Mouse (Mus musculus): ENCODE measurements around the gene Prkcz. TPM values are rescaled to one million over a fixed set of nuclear protein-coding genes. Genes with fewer than 3 reads are reported as not detected.

The Prkcz gene
- polyA plus RNA-seq (2014; fragmentation: Nextera tagmentation; extraction: Ambion mirVana) = 65.4 and 68.5 TPM in 2 replicates

- WGBS = under 1% methylated on average over 51 of the region's 51 CpGs
- ATAC-seq (ENCODE audit: low FRiP score, low TSS enrichment) (no peak), DNase-seq (peak; percentile 69)
- no peaks in the 10 kb centered on the region for H3K9me3 ChIP-seq (ENCODE audit: control insufficient read depth, low read length)
- H3K27me3 ChIP-seq (ENCODE audit: control insufficient read depth, insufficient read depth, low read length) = peaks cover 43% of the 10 kb centered on the region
- 0 out of 2 replicates have a peak, but pooled peaks cover 3% of the 10 kb centered on the region for H3K4me1 ChIP-seq (ENCODE audit: control insufficient read depth, insufficient read depth, low read length)
- H3K4me2 ChIP-seq (ENCODE audit: low read length) = peak within 1 kb of the TSS; percentile 51
- no peaks in the 10 kb centered on the region for H3K36me3 ChIP-seq (ENCODE audit: control insufficient read depth, insufficient read depth, low read length)
- no peak within 1 kb of the TSS for H3K9ac ChIP-seq (replicated peaks; ENCODE audit: low read length)
- peak within 1 kb of the TSS; percentile 33 for H3K4me3 ChIP-seq (replicated peaks; ENCODE audit: low read depth, low read length)
- no peak within 1 kb of the TSS for H3K27ac ChIP-seq (replicated peaks; ENCODE audit: low read depth, low read length)
Measured at GRCm38 (mm10) chr4:155361303-155361791, at the start of gene Prkcz. Prkcz (minus strand) TSS chr4:155361361.

- H3K4me3 ChIP-seq (replicated peaks; ENCODE audit: low read depth, low read length) = peak within 1 kb of the TSS; percentile 50
- peak; percentile 96 for ATAC-seq (ENCODE audit: low FRiP score, low TSS enrichment)
- H3K36me3 ChIP-seq (ENCODE audit: control insufficient read depth, insufficient read depth, low read length) = no peaks in the 10 kb centered on the region
- H3K4me1 ChIP-seq (ENCODE audit: control insufficient read depth, insufficient read depth, low read length) = peaks cover 7% of the 10 kb centered on the region; the same call in 1 of the 2 replicates
- H3K4me2 ChIP-seq (ENCODE audit: low read length) = peak within 1 kb of the TSS; percentile 81
- H3K9ac ChIP-seq (replicated peaks; ENCODE audit: low read length) = peak within 1 kb of the TSS; percentile 40; the same call in 1 of the 2 replicates
- no peaks in the 10 kb centered on the region for H3K27me3 ChIP-seq (ENCODE audit: control insufficient read depth, insufficient read depth, low read length)
- peak within 1 kb of the TSS; percentile 46 for H3K27ac ChIP-seq (replicated peaks; ENCODE audit: low read depth, low read length)
- WGBS = under 1% methylated on average over 35 of the region's 35 CpGs
- peak; percentile 94 for DNase-seq
- H3K9me3 ChIP-seq (ENCODE audit: control insufficient read depth, low read length) = no peaks in the 10 kb centered on the region
Measured at GRCm38 (mm10) chr4:155409058-155409776, 48.1 kb upstream of the Prkcz start, which contains the start of gene Cfap74. Cfap74 (plus strand) TSS chr4:155409190.

- no peaks in the 10 kb centered on the region for H3K9me3 ChIP-seq (ENCODE audit: control insufficient read depth, low read length)
- H3K4me3 ChIP-seq (replicated peaks; ENCODE audit: low read depth, low read length) = peak overlapping the region; percentile 50
- peak overlapping the region; percentile 81 for H3K4me2 ChIP-seq (ENCODE audit: low read length)
- H3K27me3 ChIP-seq (ENCODE audit: control insufficient read depth, insufficient read depth, low read length) = no peaks in the 10 kb centered on the region
- 2% methylated on average over 8 of the region's 8 CpGs for WGBS
- no peaks in the 10 kb centered on the region for H3K36me3 ChIP-seq (ENCODE audit: control insufficient read depth, insufficient read depth, low read length)
- no peak overlapping the region; the same call in 1 of the 2 replicates for H3K9ac ChIP-seq (replicated peaks; ENCODE audit: low read length)
- DNase-seq = no peak
- peaks cover 7% of the 10 kb centered on the region; the same call in 1 of the 2 replicates for H3K4me1 ChIP-seq (ENCODE audit: control insufficient read depth, insufficient read depth, low read length)
- ATAC-seq (ENCODE audit: low FRiP score, low TSS enrichment) = peak; percentile 62; the same call in 1 of the 2 replicates
- H3K27ac ChIP-seq (replicated peaks; ENCODE audit: low read depth, low read length) = no peak overlapping the region
Measured at GRCm38 (mm10) chr4:155408695-155409057, 47.5 kb upstream of the Prkcz start.

GRCm38 (mm10) chr4:155402489-155402888, 41.3 kb upstream of the Prkcz start:
- DNase-seq = no peak
- H3K36me3 ChIP-seq (ENCODE audit: control insufficient read depth, insufficient read depth, low read length) = no peaks in the 10 kb centered on the region
- WGBS = 47% methylated on average over 1 of the region's 1 CpGs
- 0 out of 2 replicates have a peak, but pooled peaks cover 3% of the 10 kb centered on the region for H3K4me1 ChIP-seq (ENCODE audit: control insufficient read depth, insufficient read depth, low read length)
- no peak overlapping the region for H3K27ac ChIP-seq (replicated peaks; ENCODE audit: low read depth, low read length)
- no peak for ATAC-seq (ENCODE audit: low FRiP score, low TSS enrichment)
- no peak overlapping the region for H3K9ac ChIP-seq (replicated peaks; ENCODE audit: low read length)
- H3K4me2 ChIP-seq (ENCODE audit: low read length) = no peak overlapping the region
- H3K4me3 ChIP-seq (replicated peaks; ENCODE audit: low read depth, low read length) = no peak overlapping the region
- peaks cover 17% of the 10 kb centered on the region for H3K27me3 ChIP-seq (ENCODE audit: control insufficient read depth, insufficient read depth, low read length)
- no peaks in the 10 kb centered on the region for H3K9me3 ChIP-seq (ENCODE audit: control insufficient read depth, low read length)

- no peaks in the 10 kb centered on the region for H3K9me3 ChIP-seq (ENCODE audit: control insufficient read depth, low read length)
- no peak overlapping the region for H3K4me2 ChIP-seq (ENCODE audit: low read length)
- no peak overlapping the region for H3K27ac ChIP-seq (replicated peaks; ENCODE audit: low read depth, low read length)
- H3K27me3 ChIP-seq (ENCODE audit: control insufficient read depth, insufficient read depth, low read length) = peaks cover 30% of the 10 kb centered on the region
- H3K4me1 ChIP-seq (ENCODE audit: control insufficient read depth, insufficient read depth, low read length) = 0 out of 2 replicates have a peak, but pooled peaks cover 4% of the 10 kb centered on the region
- no peak for ATAC-seq (ENCODE audit: low FRiP score, low TSS enrichment)
- H3K36me3 ChIP-seq (ENCODE audit: control insufficient read depth, insufficient read depth, low read length) = no peaks in the 10 kb centered on the region
- WGBS = 62% methylated on average over 7 of the region's 7 CpGs
- DNase-seq = no peak
- H3K4me3 ChIP-seq (replicated peaks; ENCODE audit: low read depth, low read length) = no peak overlapping the region
- no peak overlapping the region for H3K9ac ChIP-seq (replicated peaks; ENCODE audit: low read length)
Measured at GRCm38 (mm10) chr4:155401121-155401520, 40.0 kb upstream of the Prkcz start.

GRCm38 (mm10) chr4:155398222-155398540, 37.0 kb upstream of the Prkcz start:
- WGBS = 4% methylated on average over 9 of the region's 9 CpGs
- no peaks in the 10 kb centered on the region for H3K9me3 ChIP-seq (ENCODE audit: control insufficient read depth, low read length)
- peak overlapping the region; percentile 59 for H3K4me2 ChIP-seq (ENCODE audit: low read length)
- H3K27me3 ChIP-seq (ENCODE audit: control insufficient read depth, insufficient read depth, low read length) = peaks cover 36% of the 10 kb centered on the region
- H3K4me3 ChIP-seq (replicated peaks; ENCODE audit: low read depth, low read length) = peak overlapping the region; percentile 37
- no peaks in the 10 kb centered on the region for H3K36me3 ChIP-seq (ENCODE audit: control insufficient read depth, insufficient read depth, low read length)
- H3K9ac ChIP-seq (replicated peaks; ENCODE audit: low read length) = no peak overlapping the region
- H3K27ac ChIP-seq (replicated peaks; ENCODE audit: low read depth, low read length) = no peak overlapping the region
- DNase-seq = no peak
- no peak for ATAC-seq (ENCODE audit: low FRiP score, low TSS enrichment)
- H3K4me1 ChIP-seq (ENCODE audit: control insufficient read depth, insufficient read depth, low read length) = 0 out of 2 replicates have a peak, but pooled peaks cover 4% of the 10 kb centered on the region

GRCm38 (mm10) chr4:155397511-155398221, 36.5 kb upstream of the Prkcz start, which contains the start of gene Gabrd:
Gabrd (minus strand) TSS chr4:155398112.
- Histone ChIP-seq H3K4me1 (ENCODE audit: control insufficient read depth, insufficient read depth, low read length) (0 out of 2 replicates have a peak, but pooled peaks cover 4% of the 10 kb centered on the region), H3K36me3 (ENCODE audit: control insufficient read depth, insufficient read depth, low read length) (no peaks in the 10 kb centered on the region), H3K27me3 (ENCODE audit: control insufficient read depth, insufficient read depth, low read length) (peaks cover 36% of the 10 kb centered on the region), H3K27ac (replicated peaks; ENCODE audit: low read depth, low read length) (no peak within 1 kb of the TSS), H3K4me2 (ENCODE audit: low read length) (peak within 1 kb of the TSS; percentile 59), H3K9me3 (ENCODE audit: control insufficient read depth, low read length) (no peaks in the 10 kb centered on the region), H3K4me3 (replicated peaks; ENCODE audit: low read depth, low read length) (peak within 1 kb of the TSS; percentile 37), H3K9ac (replicated peaks; ENCODE audit: low read length) (0 out of 2 replicates have a peak within 1 kb of the TSS, but pooled peaks have one; percentile 43)
- ATAC-seq (ENCODE audit: low FRiP score, low TSS enrichment) (no peak), DNase-seq (peak; percentile 40)
- WGBS = under 1% methylated on average over 50 of the region's 57 CpGs

- 85% methylated on average over 4 of the region's 4 CpGs for WGBS
- Histone ChIP-seq H3K9me3 (ENCODE audit: control insufficient read depth, low read length) (no peaks in the 10 kb centered on the region), H3K4me3 (replicated peaks; ENCODE audit: low read depth, low read length) (no peak overlapping the region), H3K9ac (replicated peaks; ENCODE audit: low read length) (no peak overlapping the region), H3K4me1 (ENCODE audit: control insufficient read depth, insufficient read depth, low read length) (0 out of 2 replicates have a peak, but pooled peaks cover 4% of the 10 kb centered on the region), H3K36me3 (ENCODE audit: control insufficient read depth, insufficient read depth, low read length) (no peaks in the 10 kb centered on the region), H3K27ac (replicated peaks; ENCODE audit: low read depth, low read length) (no peak overlapping the region), H3K27me3 (ENCODE audit: control insufficient read depth, insufficient read depth, low read length) (peaks cover 36% of the 10 kb centered on the region), H3K4me2 (ENCODE audit: low read length) (no peak overlapping the region)
- DNase-seq = no peak
- ATAC-seq (ENCODE audit: low FRiP score, low TSS enrichment) = no peak
Measured at GRCm38 (mm10) chr4:155396751-155397150, 35.6 kb upstream of the Prkcz start.

All from midbrain, embryonic 14.5 days (tissue).